Mouse (Mus musculus) T-helper 1 cell (primary cell): ENCODE data around the gene Ttc28.

ENCODE experiments used
- in situ Hi-C: fragments of 300-600 bp; cut with MboI, MseI; formaldehyde crosslinking; loops from one replicate; pipeline ENCODE4 v1.15.1; 2025; ENCODE audit warnings: high pct_unique_total_duplicates

Ttc28 gene

DNA sequence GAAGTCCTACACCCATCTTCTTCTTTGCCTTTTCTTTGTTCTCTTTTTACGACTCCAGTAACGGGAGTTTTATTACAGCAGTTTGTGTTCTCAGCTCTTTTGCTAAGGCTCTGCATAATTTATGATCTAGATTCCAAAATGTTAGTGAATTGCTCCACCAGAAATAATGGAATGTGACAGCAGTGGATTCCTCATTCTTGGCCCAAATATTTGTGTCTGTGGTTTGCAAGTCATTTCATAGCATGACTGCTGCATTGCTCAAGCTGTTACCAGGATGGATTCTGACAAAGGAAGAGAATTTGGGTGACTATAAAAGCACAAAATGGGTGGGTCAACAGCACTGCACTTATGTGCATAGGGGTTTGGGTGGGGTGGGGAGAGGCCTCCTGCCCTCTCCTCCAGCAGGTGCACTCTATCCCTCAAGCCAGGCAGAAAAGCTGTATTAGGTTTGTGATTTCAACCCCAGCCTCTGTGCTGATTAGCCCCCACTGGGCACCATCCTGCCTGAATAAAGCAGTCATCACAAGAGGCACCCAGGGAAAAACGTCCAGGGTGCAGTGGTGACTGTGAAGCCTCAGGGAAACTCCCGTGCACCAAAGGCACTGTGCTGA is 325.5 kb downstream of the Ttc28 start:
- in situ Hi-C loops: no loop called here

DNA sequence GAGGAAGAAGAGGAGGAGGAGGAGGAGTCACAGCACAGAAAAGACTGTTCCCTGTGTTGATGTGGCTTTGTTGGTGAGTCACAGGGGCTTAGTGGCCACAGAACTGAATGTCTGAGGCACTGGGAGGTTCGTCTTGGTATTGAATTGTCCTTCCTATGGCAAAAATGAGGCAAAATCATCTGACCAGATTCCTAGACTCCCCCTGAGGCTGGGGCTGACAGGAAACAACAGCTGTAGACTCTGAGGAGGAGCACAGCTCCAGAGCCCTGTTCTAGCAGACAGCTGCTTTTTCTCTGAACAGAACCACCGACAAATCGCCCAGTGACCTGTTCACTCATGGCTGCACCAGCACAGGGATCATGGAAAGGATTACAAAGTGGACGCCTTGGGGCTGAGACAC is 326.2 kb downstream of the Ttc28 start:
- in situ Hi-C loops: no loop called here

DNA sequence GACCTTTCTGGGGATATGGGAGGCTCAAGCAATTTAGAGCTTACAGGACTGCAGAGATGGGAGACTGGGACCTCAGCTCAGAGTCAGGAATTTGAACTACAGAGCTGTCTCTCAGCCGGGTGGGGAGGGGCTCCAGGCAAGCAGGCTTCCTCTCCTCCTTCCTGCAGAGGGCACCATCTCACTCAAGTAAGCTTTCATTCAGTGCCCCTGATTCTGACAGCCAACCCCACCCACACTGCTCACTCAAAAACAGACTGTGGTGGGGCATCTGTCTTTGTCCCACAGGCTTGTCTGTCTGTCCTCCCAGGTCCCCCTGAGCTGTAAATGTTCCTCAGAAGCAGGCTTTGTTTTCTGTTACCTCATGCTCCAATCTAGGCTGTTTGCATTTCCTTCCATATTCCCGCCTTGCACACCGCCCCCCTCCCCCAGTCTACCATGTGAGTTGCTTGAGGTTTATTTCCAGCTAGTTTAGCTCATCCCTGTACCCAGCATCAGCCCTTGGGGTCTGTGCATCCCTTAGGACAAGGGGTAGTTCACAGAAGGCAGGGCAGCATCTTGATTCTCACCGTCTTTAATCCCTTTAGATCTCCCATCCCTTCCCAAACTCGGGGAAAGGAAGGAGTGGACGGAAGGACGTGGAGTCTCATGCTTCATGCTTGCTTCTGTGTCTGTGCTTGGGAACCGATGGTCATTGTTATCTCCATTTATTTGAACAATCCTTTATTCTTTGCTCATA is 328.5 kb downstream of the Ttc28 start:
- in situ Hi-C loops: no loop called here

GRCm38 (mm10) chr5:111208660-111208969 is 329.0 kb downstream of the Ttc28 start:
- in situ Hi-C loops: no loop called here

- in situ Hi-C loops: no loop called here
Measured at GRCm38 (mm10) chr5:111213935-111214450, 334.4 kb downstream of the Ttc28 start.

DNA sequence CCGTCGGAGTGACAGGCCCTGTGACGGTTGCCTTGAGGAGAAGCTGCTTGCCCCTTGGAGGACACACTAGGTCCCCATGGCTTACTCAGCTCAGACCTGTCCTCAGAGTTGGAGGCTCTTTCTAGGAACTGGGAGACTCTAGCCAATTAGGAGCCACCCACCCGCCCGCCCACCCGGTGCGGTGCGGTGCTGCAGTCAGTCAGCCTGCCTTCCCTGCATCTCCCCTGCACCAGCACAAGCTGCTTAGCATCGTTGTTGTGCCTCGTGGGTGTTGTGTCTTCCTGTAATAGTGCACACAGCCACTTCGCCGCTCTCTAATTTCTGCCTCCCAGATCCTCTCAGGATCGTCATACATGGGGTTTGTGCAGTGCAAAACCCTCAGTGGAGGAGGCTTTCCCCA is 335.3 kb downstream of the Ttc28 start:
- in situ Hi-C loops: no loop called here

DNA sequence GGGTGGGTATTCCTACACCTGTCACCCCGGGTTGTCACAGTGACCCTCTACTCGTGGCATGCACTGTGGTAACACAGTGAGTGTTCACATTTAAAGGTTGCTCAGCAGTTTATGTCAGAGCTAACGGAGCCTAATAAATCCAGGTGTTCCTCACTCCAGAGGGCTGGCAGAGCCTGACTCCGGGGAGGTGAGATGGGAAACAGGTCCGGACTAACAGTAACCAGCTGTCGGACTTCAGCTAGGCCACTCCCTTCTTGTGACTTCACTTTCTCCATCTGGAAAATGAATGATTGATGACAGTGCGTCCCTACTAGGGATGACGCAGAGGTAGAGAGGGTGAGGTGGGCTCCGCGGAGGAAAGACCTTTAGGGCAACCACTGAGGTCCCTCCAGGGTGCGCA is 336.1 kb downstream of the Ttc28 start:
- in situ Hi-C loops: no loop called here

- in situ Hi-C loops: no loop called here
Measured at GRCm38 (mm10) chr5:111216166-111216565, 336.6 kb downstream of the Ttc28 start.

- in situ Hi-C loops: no loop called here
Measured at GRCm38 (mm10) chr5:111217447-111218110, 338.0 kb downstream of the Ttc28 start.

- in situ Hi-C loops: no loop called here
Measured at GRCm38 (mm10) chr5:111218111-111218891, 338.7 kb downstream of the Ttc28 start.

GRCm38 (mm10) chr5:111218998-111219397 is 339.4 kb downstream of the Ttc28 start:
- in situ Hi-C loops: no loop called here

DNA sequence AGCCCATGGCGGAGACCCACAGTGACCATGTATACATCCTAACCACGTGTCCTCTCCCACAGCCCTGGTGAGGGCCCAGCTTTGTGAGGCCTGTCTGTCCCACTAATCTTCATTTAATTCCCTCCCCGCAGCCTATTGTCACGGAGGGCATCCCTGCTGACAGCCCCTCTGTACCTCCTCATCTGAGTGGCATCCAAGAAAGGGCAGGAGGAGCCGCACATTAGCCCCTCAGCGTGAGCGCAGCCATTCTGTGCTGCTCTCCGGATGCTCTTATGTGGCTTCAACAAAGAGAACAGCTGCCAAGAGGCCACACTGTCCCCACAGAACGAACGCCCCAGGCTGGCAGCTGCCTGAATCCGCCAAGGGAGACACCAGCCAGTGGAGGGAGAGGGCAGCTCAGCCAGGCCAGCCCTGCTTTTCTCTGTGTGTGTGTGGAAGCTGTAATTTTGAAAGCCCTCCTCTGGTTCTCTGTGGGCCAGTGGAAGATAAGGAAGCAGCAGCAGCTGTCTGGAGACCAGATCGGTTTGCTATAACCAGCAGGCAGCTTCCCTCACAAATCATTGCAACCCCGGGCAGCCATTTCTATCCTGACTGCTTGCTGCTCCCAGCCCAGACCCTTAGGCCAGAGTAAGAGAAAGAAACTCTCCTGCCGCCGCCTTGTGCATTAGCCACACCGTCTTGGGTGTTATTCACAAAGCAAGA is 341.2 kb downstream of the Ttc28 start:
- in situ Hi-C loops: no loop called here

DNA sequence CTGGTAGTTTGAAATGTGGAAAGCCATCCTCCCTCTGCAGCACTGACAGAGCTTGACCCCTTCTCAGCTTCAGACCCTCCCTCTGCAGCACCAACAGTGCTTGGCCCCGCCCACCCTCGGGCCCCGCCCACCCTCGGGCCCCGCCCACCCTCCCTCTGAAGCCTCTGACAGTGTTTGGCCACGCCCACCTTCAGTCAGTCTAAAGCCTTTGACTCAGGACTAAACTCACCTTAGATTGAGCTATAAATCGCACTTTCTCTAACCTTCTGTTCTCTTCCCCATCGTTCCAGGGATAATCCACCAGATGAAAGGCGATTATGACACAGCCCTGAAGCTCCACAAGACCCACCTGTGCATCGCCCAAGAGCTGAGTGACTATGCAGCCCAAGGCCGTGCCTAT is 343.2 kb downstream of the Ttc28 start:
- in situ Hi-C loops: no loop called here

DNA sequence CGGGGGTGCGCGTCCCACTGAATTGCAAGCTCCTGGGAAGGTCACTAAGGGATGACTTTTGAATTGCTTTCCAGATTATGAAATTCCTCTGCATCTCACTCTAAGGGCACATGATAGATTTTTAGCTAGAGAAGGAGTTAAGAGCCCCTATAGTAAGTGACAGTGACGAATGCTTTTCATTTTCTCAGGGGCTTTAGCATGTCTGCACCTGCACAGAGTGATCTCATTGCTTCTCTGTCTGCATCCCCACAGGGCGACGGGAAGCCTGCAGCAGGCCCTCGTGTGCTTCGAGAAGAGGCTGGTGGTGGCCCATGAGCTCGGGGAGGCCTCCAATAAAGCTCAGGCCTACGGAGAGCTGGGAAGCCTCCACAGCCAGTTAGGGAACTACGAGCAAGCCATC is 345.7 kb downstream of the Ttc28 start:
- in situ Hi-C loops: no loop called here

DNA sequence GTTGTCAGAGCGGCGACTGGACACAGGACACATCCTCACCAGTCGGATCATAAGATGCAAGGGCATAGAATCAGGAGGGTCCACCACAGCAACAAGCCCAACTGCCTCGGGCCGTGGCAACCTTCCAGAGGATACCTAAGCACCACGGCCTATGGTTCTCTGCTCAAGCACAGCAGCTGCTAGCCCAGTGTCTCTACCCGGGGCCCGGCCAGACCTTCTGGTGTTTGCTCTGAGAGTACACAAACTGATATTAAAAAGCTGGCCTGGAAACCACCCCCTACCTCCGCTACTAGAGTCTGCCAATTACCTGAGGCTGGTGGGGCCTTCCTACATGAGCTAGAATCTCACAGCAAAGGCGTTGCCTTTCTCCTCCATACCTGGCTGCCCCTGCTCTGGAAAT is 346.9 kb downstream of the Ttc28 start:
- in situ Hi-C loops: no loop called here

DNA sequence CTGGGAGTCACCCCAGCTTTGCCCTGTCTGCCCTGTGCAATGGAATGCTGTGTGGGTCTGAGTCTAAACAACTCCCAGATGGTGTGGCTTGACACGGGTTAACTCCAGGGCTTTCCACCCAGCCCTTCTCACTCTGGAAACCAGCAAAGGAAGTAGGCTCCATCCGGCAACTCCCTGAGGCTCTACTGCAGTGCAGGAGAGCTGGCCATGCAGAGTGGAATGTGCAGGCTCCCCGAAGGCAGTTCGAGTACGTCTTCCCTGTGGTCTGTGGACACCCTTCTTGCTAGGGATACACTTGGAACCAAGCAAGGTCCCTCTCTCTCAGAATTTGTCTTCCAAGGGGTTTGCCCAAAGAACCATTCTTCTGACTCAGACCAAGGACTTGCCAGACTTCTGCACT is 348.2 kb downstream of the Ttc28 start:
- in situ Hi-C loops: no loop called here

- in situ Hi-C loops: no loop called here
Measured at GRCm38 (mm10) chr5:111228302-111229040, 348.9 kb downstream of the Ttc28 start.

DNA sequence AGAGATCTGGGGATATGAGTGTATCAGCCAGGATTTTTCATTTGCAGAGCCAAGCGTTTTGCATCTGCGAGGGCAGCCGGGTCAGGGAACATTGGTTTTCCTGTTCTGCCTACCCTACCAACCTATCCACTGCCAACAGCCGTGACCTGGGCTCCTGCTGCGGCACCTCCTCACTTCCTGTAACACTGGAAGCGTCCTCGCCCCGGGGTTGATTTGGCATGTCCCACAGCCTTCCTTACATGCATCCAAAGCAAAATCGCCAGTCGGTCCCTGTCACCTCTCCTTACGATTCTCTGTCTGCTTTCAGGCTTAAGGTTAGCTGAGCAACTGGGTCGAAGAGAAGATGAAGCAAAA is 349.4 kb downstream of the Ttc28 start:
- in situ Hi-C loops: no loop called here

DNA sequence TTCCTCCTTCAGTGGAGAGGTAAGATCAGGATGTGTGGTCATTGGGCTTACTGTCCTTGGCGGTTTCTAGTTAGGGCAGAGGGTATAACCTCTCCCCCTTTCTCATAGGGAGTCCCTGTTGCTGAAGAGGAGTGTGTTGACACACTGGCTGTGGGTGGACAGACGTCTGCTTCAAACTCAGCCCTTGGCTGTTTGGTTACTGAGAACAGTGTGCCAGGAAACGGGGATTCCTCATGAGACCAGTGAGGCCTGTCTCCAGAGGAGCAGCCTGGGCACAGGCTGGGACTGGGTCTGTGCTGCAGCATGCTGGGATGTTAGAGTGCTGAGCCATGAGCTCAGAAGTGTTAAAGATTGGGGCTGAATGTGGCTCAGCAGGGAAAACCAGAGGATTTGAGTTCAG is 350.1 kb downstream of the Ttc28 start:
- in situ Hi-C loops: no loop called here

DNA sequence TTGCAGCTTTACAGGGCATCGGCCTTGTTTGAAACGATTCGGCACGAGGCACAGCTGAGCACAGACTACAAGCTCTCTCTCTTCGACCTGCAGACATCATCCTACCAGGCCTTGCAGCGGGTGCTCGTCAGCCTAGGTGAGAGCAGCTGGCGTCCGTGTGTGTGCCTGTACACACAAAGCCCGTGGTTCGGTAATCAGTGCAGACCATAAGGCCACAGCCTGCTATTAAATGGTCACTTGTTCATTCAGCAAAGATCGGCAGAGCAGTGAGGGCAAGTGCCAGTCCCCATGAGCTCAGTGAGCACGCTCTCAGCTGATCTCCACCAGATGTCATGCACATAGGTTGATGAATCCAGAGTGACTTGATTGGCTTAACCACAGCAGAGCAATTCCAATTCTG is 351.4 kb downstream of the Ttc28 start:
- in situ Hi-C loops: no loop called here

DNA sequence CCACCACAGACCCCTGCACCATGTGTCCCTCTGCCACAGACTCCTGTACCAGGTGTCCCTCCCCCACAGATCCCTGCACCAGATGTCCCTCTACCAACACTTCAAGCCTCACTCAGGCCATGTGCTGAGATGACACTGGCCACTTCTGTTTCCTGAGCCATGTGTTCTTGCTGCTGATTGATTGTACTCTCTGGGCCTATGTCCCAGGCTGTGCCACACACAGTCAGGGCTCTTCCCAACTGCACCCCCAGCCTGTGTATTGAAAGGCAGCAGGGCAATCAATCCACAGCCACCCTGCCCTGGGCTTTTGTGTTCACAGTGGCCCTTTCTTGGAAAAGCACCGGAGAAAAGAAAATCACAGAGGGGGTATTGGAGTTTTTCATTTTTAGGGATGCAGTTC is 352.2 kb downstream of the Ttc28 start:
- in situ Hi-C loops: no loop called here
